Mouse (Mus musculus) bone marrow, adult 2 months (tissue): ENCODE measurements around the gene Gdf7.

Experiments used
- CTCF ChIP-seq: fragments of 200-500 bp; IDR thresholded peaks from 2 replicates; pipeline ENCODE4 v1.5.1; 2011; ENCODE audit warnings: low read length, control low read depth; ENCODE audit not compliant: control insufficient read depth, insufficient read depth
- POLR2A ChIP-seq: fragments of 200-500 bp; IDR thresholded peaks from 2 replicates; pipeline ENCODE4 v1.6.1; 2011; ENCODE audit warnings: low read depth, mild to moderate bottlenecking, control low read depth, low read length, borderline replicate concordance; ENCODE audit not compliant: control insufficient read depth

DNA sequence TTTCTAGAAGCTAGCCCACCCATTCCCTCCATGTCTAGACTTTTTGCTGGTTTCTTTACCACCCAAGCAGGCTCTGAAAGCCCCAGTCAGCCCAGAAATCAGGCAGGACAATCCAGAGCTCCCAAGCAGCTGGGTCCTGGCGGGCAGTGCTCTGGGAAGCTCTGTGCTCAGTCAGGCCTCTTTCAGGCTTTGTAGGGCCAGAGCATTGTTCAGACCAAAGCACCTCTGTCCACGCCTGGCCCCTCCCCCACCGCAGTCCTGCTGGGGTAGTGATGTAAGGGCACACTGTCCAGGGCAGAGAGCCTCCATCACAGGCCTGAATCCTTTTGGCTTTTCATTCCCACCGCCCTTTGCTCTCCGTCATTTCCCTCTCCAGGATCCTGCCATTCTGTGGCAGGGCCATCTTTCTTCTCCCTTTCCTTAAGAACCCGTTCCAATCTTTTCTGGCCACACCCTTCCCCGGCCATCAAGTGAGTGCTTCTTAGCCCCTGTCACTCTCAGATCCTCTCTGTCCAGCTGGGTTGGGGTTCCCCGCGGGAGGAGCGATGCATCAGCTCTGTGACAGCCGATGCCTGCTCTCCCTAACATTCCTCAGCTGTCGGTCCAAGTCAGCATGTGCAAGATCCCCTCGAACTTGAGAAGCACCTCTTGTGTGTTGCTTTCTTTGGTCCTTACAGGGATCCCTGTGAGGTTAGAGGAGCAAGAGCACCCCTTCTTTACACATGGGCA lies 38.0 kb upstream of the Gdf7 start:
- no peak for TF ChIP-seq CTCF
- no peak for TF ChIP-seq POLR2A
